Mouse (Mus musculus) forebrain, embryonic 13.5 days (tissue): ENCODE measurements at regions not wholly inside any gene's neighbourhood (a gene's known extent, or its start where the extent isn't known, plus 50 kb on each side); places are given as distances from the start of the nearest gene placed in this dataset.

Experiments used
- ATAC-seq: fragments of 200-750 bp; cut with Nextera tagmentation; 2 replicates; pipeline ENCODE4 v1.8.0; 2017
- H3K27ac ChIP-seq: fragments of 300-500 bp; sonication (generic); 2 replicates; pipeline ENCODE4 v1.5.1; 2015; ENCODE audit warnings: inconsistent platforms, mild to moderate bottlenecking, moderate library complexity
- H3K27me3 ChIP-seq: fragments of 300-500 bp; sonication (generic); 2 replicates; pipeline ENCODE4 v1.6.1; 2015; ENCODE audit warnings: mild to moderate bottlenecking, inconsistent platforms
- H3K36me3 ChIP-seq: fragments of 300-500 bp; sonication (generic); 2 replicates; pipeline ENCODE4 v1.6.1; 2015; ENCODE audit warnings: mild to moderate bottlenecking, inconsistent platforms; ENCODE audit not compliant: poor library complexity, severe bottlenecking
- H3K4me1 ChIP-seq: fragments of 300-500 bp; sonication (generic); 2 replicates; pipeline ENCODE4 v1.6.1; 2015; ENCODE audit warnings: inconsistent platforms
- H3K4me2 ChIP-seq: fragments of 300-500 bp; sonication (generic); 2 replicates; pipeline ENCODE4 v1.6.1; 2015; ENCODE audit warnings: inconsistent platforms, mild to moderate bottlenecking, moderate library complexity
- H3K4me3 ChIP-seq: fragments of 300-500 bp; sonication (generic); 2 replicates; pipeline ENCODE4 v1.5.1; 2015; ENCODE audit warnings: mild to moderate bottlenecking, inconsistent platforms
- H3K9ac ChIP-seq: fragments of 300-500 bp; sonication (generic); 2 replicates; pipeline ENCODE4 v1.6.1; 2015; ENCODE audit warnings: mild to moderate bottlenecking, inconsistent platforms
- H3K9me3 ChIP-seq: fragments of 300-500 bp; sonication (generic); replicated peaks from 2 replicates; pipeline ENCODE4 v1.6.1; 2016; ENCODE audit warnings: inconsistent platforms
- WGBS: fragments of 180-500 bp; shearing (Covaris S2); methylation state at CpG from one replicate; pipeline ENCODE4 v1.1.7; 2015; 5-methylcytosine and 5-hydroxymethylcytosine counted together

DNA sequence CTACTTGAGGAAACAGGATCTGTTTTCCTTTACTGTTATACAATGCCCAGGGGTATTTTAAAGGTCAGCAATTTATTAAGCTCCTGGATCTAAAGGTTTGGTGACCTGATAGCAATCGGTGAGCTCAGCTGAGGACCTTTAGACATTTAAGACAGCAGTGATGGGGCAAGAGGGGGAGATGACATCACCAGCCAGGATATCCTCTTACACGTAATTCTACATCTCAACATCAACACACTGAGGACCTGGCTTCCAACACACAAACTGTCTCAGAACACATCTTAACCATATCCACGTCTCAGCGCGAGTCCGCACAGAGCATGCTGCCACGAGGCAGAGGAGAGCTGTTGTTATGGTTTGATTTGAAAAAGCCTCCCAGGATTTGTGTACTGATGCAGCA, 69.2 kb downstream of the Nhlrc3 start:
- ATAC-seq, result no peak
- H3K27ac ChIP-seq, result no peak overlapping the region
- no peaks in the 10 kb centered on the region for H3K4me1 ChIP-seq
- H3K4me3 ChIP-seq, result no peak overlapping the region
- no peaks in the 10 kb centered on the region for H3K27me3 ChIP-seq
- no peak overlapping the region for H3K4me2 ChIP-seq
- no peaks in the 10 kb centered on the region for H3K9me3 ChIP-seq
- no peaks in the 10 kb centered on the region for H3K36me3 ChIP-seq
- 90% methylated on average over 7 of the region's 7 CpGs for WGBS
- H3K9ac ChIP-seq, result no peak overlapping the region

DNA sequence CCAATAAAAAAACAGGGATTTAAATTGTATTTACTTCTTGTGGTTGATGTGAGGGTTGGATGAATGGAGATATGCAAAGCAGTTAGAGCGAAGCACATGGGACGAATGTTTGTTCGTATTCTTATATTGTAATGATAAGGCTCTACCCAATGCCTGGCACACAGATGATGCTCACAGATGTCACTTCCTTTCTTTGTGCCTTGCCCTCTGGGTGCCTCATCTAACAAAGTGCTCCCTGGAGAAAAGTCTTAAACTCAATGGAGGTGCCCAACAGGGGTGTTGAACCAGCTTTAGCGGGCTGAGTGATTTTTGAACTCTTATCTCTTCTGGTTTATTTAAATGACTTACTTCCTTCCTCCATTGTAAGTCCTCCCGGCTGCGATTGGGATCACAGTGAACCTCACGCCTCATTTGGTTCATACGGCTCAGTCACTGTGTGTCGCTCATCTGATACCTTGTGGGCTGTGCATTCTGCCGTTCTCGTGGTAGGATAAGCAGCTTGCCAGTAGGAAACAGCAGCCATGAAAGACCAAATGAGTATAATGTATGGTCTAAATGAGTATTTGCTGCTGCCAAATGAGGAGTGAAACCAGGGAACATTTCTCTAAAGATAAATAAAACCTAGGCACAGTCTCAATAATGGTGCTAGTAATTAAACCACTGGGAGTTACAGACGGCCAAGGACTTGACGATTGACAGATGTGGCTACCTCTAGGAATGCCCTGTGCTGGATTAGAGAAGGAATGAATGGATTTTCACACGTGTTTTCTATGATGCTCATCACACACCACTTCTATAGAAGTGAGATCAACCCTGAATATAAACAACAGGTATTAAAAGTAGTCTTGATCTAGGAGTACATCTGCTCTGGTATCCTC, 81.2 kb downstream of the Nhlrc3 start:
- H3K4me1 ChIP-seq, result no peaks in the 10 kb centered on the region
- WGBS, result 61% methylated on average over 14 of the region's 14 CpGs
- no peaks in the 10 kb centered on the region for H3K36me3 ChIP-seq
- H3K27me3 ChIP-seq, result no peaks in the 10 kb centered on the region
- H3K27ac ChIP-seq, result no peak overlapping the region
- no peaks in the 10 kb centered on the region for H3K9me3 ChIP-seq
- no peak for ATAC-seq
- H3K9ac ChIP-seq, result no peak overlapping the region
- H3K4me3 ChIP-seq, result no peak overlapping the region
- no peak overlapping the region for H3K4me2 ChIP-seq

DNA sequence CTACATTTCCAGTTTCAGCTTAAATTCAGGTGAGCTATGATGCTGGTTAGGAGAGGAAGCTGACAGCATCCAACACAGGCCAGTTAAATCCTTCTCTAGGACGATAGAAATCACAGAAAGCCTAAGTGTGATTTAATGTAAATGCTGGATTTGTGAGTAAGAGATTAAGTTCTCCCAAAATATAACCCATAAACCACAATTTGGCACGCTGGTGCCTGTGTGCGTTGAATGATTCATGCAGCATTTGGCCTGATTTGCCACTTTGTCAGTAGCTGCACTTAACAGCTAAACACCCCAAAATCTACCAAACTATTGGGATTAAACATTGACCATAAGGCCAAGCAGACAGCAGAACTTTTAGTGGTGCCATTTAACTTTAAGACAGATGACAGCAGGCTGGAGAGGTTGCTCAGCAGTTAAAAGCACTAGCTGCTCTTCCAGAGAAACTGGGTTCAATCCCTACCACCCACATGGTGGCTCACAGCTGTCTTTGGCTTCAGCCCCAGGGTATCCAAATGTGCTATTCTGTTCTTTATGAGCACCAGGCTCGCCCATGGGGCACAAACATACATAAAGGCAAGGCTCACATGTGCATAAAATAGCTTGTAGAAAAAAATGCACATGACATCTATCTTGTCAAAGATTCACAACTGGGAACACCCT, 83.5 kb downstream of the Nhlrc3 start:
- 75% methylated on average over 4 of the region's 4 CpGs for WGBS
- Histone ChIP-seq H3K4me2 (no peak overlapping the region), H3K4me3 (no peak overlapping the region), H3K4me1 (no peaks in the 10 kb centered on the region), H3K27me3 (no peaks in the 10 kb centered on the region), H3K9me3 (no peaks in the 10 kb centered on the region), H3K27ac (no peak overlapping the region), H3K9ac (no peak overlapping the region), H3K36me3 (no peaks in the 10 kb centered on the region)
- no peak for ATAC-seq

DNA sequence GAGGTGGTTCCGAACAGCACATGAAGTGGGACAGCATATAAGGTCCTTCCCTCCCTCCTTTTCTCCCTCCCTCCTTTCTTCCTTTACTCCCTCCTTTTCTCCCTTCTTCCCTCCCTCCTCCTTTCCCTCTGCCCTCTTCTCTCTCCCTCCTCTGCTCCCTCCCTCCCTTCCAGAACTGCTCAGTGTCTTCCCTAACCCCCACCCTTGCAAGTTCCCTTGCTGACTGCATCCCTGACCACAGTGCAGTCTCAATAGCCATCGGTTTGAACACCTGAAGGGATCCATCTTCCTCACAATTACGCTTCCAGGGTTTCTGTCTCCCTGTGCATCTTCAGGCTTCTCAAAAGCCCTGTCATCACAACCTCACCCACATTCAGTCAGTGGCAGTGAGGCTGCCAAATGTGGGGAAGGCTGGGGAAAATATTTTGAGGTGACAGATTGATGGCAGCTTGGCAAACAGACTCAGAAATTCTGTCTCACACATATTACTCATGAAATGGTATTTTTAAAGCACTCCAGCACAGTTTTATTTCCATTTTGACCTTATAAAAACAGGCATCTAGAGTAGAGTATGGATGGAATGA, 86.2 kb downstream of the Nhlrc3 start:
- peak; percentile 65 for ATAC-seq
- 82% methylated on average over 3 of the region's 3 CpGs for WGBS
- no peak overlapping the region for H3K27ac ChIP-seq

DNA sequence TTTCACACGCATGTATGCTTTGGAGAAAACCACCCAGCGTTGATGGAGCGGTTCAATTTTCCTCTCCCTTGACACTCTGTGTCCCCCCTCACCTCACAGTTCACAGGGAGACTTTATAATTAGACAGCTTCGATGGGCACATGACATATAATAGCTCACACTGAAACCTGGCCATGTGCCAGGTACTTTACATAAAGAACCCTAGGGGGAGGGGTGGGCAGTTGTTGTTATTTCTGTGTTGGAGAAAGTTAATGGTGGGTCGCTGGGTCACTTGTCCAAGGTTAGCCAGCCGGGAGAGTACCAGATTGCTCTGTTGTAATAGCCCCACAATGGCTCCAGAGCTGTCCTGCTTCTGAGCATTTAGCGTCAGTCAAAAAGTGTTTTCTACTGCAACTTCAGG, 90.2 kb downstream of the Nhlrc3 start:
- Histone ChIP-seq H3K9ac (no peak overlapping the region), H3K4me1 (peaks cover 9% of the 10 kb centered on the region), H3K4me2 (no peak overlapping the region), H3K27me3 (no peaks in the 10 kb centered on the region), H3K36me3 (no peaks in the 10 kb centered on the region), H3K4me3 (no peak overlapping the region), H3K9me3 (peaks cover 6% of the 10 kb centered on the region), H3K27ac (no peak overlapping the region)
- 18% methylated on average over 7 of the region's 7 CpGs for WGBS
- ATAC-seq, result peak; percentile 66; the same call in 1 of the 2 replicates

More for the DNA sequence above, 86.2 kb downstream of the Nhlrc3 start:
- Histone ChIP-seq H3K27me3 (no peaks in the 10 kb centered on the region), H3K9ac (no peak overlapping the region), H3K4me1 (peaks cover 9% of the 10 kb centered on the region), H3K4me2 (no peak overlapping the region), H3K4me3 (no peak overlapping the region), H3K36me3 (no peaks in the 10 kb centered on the region), H3K9me3 (no peaks in the 10 kb centered on the region)

DNA sequence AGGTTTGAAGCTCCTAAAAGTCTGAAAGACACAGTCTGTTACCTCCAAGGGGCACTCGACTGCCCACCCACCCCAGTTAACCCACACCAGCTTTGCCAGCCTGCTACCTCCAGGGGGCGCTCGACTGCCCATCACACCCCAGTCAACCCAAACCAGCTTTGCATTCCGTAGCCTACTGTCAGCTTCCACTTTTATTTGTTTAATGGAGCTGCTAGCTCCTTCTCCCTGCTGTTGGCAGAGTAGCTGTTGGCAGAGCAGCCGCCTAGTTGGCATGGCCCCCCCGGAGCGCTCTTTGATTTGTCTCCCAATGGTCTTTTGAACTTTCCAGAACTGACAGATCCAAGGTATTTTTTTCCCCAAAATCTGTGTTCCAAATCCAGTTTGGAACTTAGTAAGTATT, 91.2 kb downstream of the Nhlrc3 start:
- H3K27me3 ChIP-seq, result no peaks in the 10 kb centered on the region
- no peaks in the 10 kb centered on the region for H3K36me3 ChIP-seq
- WGBS, result 66% methylated on average over 7 of the region's 7 CpGs

DNA sequence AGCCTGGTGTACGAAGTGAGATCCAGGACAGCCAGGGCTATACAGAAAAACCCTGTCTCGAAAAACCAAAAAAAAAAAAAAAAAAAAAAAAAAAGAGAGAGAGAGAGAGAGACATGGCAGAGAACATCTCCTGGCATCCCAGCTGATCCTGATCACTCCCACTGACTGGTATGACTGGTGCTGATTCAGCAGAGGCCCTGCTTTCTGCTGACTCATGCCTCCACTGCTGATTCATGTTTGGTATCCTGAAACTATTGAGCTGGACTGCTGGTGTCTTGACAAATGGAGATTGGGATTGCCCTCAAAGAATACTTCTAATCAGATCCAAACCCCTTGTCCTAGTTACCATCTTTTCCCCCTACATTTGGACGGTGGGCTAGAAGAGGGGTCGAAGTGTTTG, 101.9 kb downstream of the Nhlrc3 start:
- H3K27ac ChIP-seq, result no peak overlapping the region
- H3K4me1 ChIP-seq, result no peaks in the 10 kb centered on the region
- H3K4me3 ChIP-seq, result no peak overlapping the region
- H3K9me3 ChIP-seq, result no peaks in the 10 kb centered on the region
- H3K9ac ChIP-seq, result no peak overlapping the region
- H3K36me3 ChIP-seq, result no peaks in the 10 kb centered on the region
- no peak for ATAC-seq
- WGBS, result 88% methylated on average over 4 of the region's 4 CpGs
- no peak overlapping the region for H3K4me2 ChIP-seq
- H3K27me3 ChIP-seq, result no peaks in the 10 kb centered on the region

More for the DNA sequence above, 91.2 kb downstream of the Nhlrc3 start:
- Histone ChIP-seq H3K9ac (no peak overlapping the region), H3K9me3 (peaks cover 6% of the 10 kb centered on the region), H3K27ac (no peak overlapping the region), H3K4me1 (peaks cover 9% of the 10 kb centered on the region), H3K4me3 (no peak overlapping the region), H3K4me2 (no peak overlapping the region)
- ATAC-seq, result no peak

DNA sequence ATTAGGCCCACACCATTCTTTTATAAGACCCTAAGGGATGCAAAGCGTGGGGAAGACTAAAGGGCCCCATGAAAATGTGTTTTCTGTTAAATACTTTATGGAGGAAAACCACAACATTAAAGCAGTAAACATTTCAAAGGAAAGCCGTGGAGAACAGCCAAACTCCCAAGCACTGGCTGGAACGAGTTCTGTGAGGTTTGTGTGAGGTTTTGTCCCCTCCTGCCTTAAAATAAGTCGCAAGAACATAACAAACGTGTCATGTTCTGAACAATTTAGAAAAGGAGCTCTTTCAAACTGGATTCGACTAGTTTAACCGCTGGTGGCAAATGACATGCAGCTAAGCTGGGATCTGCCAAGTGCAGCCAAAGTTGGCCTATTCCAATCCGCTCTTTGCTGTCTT, 109.4 kb downstream of the Nhlrc3 start:
- Histone ChIP-seq H3K4me3 (no peak overlapping the region), H3K36me3 (no peaks in the 10 kb centered on the region), H3K9ac (no peak overlapping the region), H3K4me1 (no peaks in the 10 kb centered on the region), H3K27me3 (no peaks in the 10 kb centered on the region), H3K27ac (no peak overlapping the region), H3K9me3 (no peaks in the 10 kb centered on the region), H3K4me2 (no peak overlapping the region)
- no peak for ATAC-seq
- 57% methylated on average over 8 of the region's 8 CpGs for WGBS

DNA sequence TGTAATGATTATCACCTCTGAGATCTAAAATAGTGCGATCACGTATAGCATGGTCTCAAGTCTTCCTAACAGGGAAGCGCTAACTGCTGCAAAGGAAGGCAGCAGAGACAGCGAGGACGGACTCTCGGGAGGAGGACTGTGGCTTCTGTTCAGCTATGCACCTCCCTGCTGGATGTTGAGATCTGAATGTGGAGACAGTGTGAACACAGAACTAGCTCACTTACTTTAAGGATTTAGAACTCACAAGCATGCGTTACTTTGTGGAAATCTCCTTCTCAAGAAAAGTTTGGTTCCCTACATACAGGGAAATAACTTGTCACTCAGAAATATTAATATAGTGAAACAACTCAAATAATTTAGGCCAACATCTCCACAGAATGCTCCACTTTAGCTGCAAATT, 109.8 kb downstream of the Nhlrc3 start:
- H3K4me1 ChIP-seq, result no peaks in the 10 kb centered on the region
- no peak overlapping the region for H3K9ac ChIP-seq
- no peak overlapping the region for H3K4me2 ChIP-seq
- 83% methylated on average over 7 of the region's 7 CpGs for WGBS
- H3K27ac ChIP-seq, result no peak overlapping the region
- no peaks in the 10 kb centered on the region for H3K36me3 ChIP-seq
- no peaks in the 10 kb centered on the region for H3K27me3 ChIP-seq
- no peak for ATAC-seq
- no peaks in the 10 kb centered on the region for H3K9me3 ChIP-seq
- no peak overlapping the region for H3K4me3 ChIP-seq

DNA sequence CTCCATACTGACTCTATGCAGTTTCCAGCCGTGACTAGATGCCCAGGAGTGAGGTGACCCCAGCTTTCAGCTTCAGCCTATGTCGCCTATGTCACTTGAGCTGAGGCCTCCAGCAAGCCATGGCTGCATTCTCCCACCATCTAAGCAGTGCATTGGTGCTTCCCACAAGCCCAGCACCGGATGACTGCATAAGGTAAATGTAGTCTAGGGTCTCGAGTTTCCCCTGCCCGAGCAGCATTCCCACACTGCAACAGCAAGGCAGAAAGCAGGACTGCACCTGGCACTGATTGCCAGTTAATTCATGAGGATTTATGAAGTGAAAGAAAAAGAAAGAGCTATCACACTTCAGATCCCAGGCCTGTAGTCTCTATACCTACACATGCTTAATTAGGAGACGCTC, 119.5 kb downstream of the Nhlrc3 start:
- no peak overlapping the region for H3K4me2 ChIP-seq
- H3K27me3 ChIP-seq, result no peaks in the 10 kb centered on the region
- no peak overlapping the region for H3K9ac ChIP-seq
- no peaks in the 10 kb centered on the region for H3K4me1 ChIP-seq
- no peaks in the 10 kb centered on the region for H3K36me3 ChIP-seq
- ATAC-seq, result no peak
- WGBS, result 86% methylated on average over 6 of the region's 6 CpGs
- H3K4me3 ChIP-seq, result no peak overlapping the region
- H3K27ac ChIP-seq, result no peak overlapping the region
- H3K9me3 ChIP-seq, result no peaks in the 10 kb centered on the region

DNA sequence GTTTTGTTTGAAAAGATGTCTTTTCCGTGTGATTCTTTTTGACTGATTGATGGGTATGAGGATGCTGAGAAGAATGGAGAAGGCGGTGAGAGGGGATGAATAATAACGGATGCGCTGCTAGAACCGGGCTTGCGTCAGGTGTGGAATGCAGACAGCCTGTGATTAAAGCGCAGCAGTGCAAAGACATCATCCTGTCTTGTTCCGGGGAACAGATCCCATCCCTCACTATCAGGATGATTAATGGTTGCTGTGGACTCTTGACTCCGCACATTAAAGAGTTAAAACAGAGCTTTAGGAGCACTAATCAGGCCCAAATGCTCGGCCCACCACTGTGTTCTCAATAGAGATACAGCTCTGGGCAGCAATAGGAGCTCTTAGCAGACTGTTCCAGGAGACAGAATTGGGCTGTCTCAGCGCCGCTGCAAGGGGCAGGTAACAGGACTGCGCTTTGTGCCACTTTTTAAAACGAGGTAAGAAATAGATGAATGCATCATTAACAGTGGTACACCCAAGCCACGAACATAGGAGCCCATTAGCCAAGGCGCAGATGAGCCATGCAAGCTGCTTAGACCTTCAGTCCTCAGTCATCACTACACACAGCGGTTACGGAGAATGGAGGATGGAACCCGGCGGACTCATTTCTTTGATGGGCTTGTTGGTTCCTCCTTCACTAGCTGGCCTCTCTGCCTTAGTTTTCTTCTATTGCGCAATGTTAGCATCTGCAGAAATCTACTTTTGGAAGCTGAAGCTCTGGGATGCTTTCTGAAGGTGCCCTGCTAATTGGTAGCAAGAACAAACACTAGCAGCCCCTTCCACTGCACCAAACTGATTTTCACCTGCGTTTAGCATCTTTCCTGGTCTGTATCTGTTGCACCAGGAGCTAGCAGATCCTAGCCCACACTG, 121.6 kb downstream of the Nhlrc3 start:
- Histone ChIP-seq H3K9ac (no peak overlapping the region), H3K27me3 (no peaks in the 10 kb centered on the region), H3K4me1 (no peaks in the 10 kb centered on the region), H3K9me3 (no peaks in the 10 kb centered on the region), H3K36me3 (no peaks in the 10 kb centered on the region), H3K27ac (no peak overlapping the region), H3K4me3 (no peak overlapping the region), H3K4me2 (no peak overlapping the region)
- 73% methylated on average over 22 of the region's 22 CpGs for WGBS
- ATAC-seq, result no peak

DNA sequence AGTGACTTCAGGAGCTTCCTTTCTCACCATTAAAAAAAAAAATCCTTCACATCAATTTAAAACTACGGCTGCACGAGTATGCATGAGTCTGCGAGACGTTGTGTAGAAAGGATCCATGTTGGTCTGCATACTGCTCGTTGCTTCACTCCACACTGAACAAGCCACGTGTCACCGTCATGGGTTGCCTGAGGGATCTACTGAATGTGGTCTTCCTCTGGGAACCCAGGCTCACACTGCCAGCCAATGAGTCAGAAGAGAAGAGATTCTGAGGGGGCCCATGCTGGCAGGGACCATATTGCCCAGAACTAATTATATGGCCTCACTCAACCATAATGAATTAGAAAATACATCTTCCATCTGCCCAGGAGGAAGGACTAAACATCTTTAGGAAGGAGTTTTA, 124.6 kb downstream of the Nhlrc3 start:
- Histone ChIP-seq H3K4me3 (no peak overlapping the region), H3K9ac (no peak overlapping the region), H3K9me3 (no peaks in the 10 kb centered on the region), H3K27me3 (no peaks in the 10 kb centered on the region), H3K36me3 (no peaks in the 10 kb centered on the region), H3K4me2 (no peak overlapping the region), H3K4me1 (no peaks in the 10 kb centered on the region), H3K27ac (no peak overlapping the region)
- ATAC-seq, result no peak
- 85% methylated on average over 7 of the region's 7 CpGs for WGBS
